Mouse (Mus musculus) gastrocnemius, postnatal 4 days (tissue): ENCODE data around the gene Hnrnpm. TPM values are rescaled to one million over a fixed set of nuclear protein-coding genes. Genes with fewer than 3 reads are reported as not detected.
"Not testable (repeated sequence)": the region's sequence is repeated elsewhere in the genome, so short reads cannot be mapped to it uniquely, and the experiment has no call there.

ENCODE experiments used
- DNase-seq, 2 experiments: peaks; one replicate each; pipeline ENCODE4 v3.0.0; 2021 to 2022; ENCODE audit warnings: low spot score in 2 of 2, mixed read lengths in 2 of 2
- long read RNA-seq, 2 experiments: library from polyadenylated mRNA; stranded (forward); transcript quantifications; one replicate each; pipeline ENCODE4 v2.0.0; 2021
- total RNA-seq, 2 experiments: library from RNA; stranded (reverse); gene quantifications; 2 replicates each; pipeline ENCODE4 v1.2.3; 2021

Gene Hnrnpm
- total RNA-seq = 100 to 1,000 TPM; 145 to 171 TPM
- long read RNA-seq, experiment 1, partial matches to known transcripts = 22 of 35 reads
- long read RNA-seq, experiment 1, other reads (novel, unspliced or antisense) = 13 of 35 reads
- long read RNA-seq, experiment 2, partial matches to known transcripts = 15 of 30 reads
- long read RNA-seq, experiment 2, other reads (novel, unspliced or antisense) = 14 of 30 reads

DNA sequence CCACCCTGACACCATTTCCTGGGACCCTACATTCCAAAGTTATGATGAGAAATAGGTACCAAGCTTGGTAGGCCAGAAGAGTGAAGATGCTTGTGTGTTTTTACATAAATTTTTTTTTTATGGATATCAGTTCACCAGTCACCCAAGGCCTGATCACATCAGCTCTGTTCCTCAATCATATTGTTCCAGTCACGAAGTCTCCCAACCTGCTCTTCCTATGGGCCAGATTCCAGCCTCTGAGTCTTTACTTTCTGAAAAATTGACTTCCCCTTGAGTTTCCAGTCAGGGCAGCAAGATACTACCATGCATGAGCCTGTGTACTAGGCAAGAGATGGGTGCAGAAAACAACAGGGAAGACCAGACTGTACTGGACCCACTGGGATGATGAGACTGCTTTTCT, at the start of gene Hnrnpm:
Gene Hnrnpm (minus strand): TSS at position 101 of the 400 bp plus-strand sequence.
- DNase-seq = no peak

- DNase-seq = not testable (repeated sequence)
Measured at GRCm38 (mm10) chr17:33733526-33733925, 46.9 kb upstream of the Hnrnpm start.

GRCm38 (mm10) chr17:33732556-33733083, 46.0 kb upstream of the Hnrnpm start:
- DNase-seq = not testable (repeated sequence)

DNA sequence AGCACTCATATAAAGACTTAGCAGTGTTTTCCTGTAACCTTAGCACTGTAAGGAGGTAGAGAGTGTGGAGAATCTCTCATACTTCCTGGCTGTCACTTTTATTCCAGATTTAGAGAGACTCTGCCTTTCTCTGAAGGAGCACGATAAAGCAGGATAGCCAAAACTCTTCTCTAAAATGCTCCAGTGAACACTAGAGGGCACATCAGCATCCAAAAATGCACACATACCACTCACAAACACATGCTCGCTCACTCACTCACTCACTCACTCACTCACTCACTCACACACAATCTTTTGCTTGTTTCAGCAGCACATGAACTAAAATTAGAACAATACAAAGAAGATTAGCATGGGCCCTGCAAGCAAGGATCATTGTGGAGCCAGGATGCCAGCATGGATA, 42.6 kb upstream of the Hnrnpm start:
- DNase-seq = no peak

DNA sequence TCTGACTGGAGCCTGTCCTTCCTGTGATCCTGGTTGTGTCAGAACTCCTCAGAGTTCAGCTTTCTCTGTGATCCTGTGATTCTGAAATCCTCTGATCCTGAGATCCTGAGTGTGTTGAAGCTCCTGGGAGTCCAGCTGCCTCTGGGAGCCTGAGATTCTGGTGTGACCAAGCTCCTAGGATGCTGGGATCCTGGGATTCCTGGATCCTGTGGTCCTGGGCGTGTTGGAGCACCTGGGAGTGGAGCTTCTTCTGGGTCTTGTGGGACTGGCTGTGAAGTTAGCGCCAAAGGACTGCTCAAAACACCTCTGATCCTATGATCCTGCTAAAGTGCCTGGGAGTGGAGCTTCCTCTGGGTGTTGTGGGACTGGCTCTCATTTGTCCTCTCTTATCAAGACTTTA, 41.7 kb upstream of the Hnrnpm start:
- no peak for DNase-seq

DNA sequence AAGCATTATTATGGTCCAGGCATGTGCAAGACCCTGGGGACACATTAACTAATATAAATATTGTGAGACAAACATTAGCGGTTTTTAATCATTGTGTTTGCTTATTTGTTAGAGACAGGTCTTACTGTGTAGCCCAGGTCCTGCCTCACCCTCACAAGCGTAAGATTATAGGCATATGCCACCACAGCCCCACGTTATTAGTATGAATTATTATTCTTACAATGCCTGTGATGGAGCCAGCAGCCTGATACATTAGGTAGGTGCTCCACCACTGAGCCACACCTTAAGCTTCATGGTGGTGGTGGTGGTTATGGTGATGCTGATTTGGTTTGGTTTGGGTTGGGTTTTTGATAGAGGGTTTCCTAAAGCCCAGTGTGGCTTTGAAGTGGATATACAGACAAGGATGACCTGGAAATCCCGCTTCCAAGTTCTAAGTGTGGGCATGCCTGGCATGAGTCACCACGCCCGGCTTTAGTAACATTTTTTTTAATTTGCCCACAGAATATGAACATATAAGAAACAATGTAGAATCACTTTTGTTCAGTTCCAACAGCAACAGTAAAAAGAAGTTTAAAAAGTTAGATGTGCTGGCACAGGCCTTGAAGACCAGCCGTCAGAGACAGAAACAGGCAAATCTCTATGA, 33.2 kb upstream of the Hnrnpm start:
- DNase-seq = no peak

GRCm38 (mm10) chr17:33718944-33719725, 32.5 kb upstream of the Hnrnpm start:
- DNase-seq = no peak

DNA sequence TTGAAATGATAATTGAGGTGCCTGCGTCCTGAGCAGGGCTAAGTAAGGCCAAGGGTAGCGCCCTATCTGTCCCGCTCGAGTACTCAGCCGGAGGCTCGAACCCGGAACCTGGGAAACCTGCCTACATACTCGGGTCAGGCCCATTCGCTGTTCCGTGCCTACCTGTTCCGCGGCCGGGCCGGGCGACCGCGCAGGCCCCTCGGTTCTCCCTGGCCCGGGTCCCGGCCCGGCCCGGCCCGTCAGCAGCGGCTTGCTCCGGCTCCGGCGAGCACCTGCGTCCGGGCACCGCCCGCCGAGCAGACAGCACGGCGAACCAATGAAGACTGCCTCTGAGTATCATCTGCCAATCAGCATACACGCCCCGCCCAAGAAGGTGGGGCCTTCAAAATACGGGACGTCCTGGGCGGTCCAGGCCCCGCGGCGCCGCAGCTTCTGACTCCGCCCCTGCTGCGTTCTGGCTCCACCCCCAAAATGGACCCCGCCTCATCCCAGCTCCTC, 31.8 kb upstream of the Hnrnpm start, which contains the start of gene March2:
Gene March2 (minus strand): TSS at position 287 of the 498 bp plus-strand sequence.
- peak; percentile 92 to 97 for DNase-seq

DNA sequence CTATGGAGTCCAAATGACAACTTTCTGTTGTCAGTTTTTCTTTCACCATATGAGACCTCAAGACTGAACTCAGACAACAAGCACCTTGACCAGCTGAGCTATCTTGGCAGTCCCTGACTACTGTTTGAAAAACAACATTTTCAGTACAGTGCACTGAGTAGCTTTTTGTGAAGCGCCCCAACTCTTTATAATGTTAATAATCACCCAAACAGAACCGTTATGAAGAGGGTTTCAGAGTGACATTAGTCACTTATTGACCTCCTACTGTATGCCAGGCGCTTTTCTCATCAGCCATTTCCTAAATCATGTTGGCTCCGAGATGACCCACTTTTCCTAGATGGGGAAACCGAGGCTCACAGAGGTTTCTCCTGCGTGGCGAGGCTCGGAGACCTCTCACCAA, 31.3 kb upstream of the Hnrnpm start:
- DNase-seq = no peak

GRCm38 (mm10) chr17:33717246-33717645, 30.6 kb upstream of the Hnrnpm start:
- DNase-seq = no peak

GRCm38 (mm10) chr17:33714779-33715178, 28.1 kb upstream of the Hnrnpm start:
- no peak for DNase-seq

- no peak for DNase-seq
Measured at GRCm38 (mm10) chr17:33713271-33713670, 26.6 kb upstream of the Hnrnpm start.

- no peak for DNase-seq
Measured at GRCm38 (mm10) chr17:33709834-33710233, 23.2 kb upstream of the Hnrnpm start.

DNA sequence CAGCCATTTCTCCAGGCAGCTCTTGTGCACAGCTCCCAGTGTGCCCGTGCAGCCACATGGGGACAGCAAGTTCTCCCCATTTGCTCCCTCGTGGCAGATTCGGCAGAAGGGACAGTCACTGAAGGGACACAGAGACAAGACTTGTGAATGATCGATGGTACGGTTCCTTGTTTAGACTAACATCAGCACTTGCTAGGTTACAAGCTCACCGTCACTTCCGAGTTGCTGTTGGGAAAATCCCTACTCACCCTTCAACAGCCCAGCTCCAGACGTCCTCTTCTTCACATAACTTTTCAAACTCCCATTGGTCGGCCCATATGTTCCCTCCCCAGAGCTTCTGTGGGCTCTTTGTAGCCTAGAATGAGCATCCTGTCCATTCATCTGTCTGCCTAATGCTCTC, 16.4 kb upstream of the Hnrnpm start:
- no peak for DNase-seq

DNA sequence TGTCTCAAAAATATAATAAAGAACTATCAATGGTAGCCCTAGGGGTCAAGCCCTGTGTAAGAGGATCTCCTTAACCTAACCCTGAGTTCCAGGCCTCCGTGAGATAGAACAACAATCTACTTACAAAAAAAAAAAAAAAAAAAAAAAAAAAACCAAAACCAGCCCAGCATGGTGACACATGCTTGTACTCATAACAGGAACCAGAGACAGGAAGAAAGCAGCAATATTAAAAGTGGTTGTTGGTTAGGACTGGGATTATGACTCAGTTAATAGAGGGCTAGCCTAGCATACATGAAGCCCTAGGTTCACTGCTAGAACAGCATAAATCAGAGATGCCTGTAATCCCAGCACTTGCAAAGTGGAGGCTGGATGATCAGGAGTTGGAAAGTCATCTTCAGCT, 15.5 kb upstream of the Hnrnpm start:
- no peak for DNase-seq

DNA sequence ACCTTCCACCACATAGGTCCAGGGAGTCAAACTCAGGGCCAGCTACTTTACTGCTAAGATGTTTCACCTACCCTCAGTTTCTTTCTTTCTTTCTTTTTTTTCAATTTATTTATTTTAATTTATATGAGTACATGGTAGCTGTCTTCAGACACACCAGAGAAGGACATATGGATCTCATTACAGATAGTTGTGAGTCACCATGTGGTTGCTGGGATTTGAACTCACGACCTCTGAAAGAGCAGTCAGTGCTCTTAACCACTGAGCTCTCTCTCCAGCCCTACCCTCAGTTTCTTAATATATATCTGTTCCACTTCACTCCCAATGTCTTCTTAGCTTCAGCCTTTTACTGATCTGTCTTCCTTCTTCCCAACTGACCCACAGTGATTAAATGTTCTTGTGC, 8.8 kb upstream of the Hnrnpm start:
- DNase-seq = no peak

- peak; percentile 97 to 99 for DNase-seq
Measured at GRCm38 (mm10) chr17:33685249-33685653, 1.4 kb downstream of the Hnrnpm start.

DNA sequence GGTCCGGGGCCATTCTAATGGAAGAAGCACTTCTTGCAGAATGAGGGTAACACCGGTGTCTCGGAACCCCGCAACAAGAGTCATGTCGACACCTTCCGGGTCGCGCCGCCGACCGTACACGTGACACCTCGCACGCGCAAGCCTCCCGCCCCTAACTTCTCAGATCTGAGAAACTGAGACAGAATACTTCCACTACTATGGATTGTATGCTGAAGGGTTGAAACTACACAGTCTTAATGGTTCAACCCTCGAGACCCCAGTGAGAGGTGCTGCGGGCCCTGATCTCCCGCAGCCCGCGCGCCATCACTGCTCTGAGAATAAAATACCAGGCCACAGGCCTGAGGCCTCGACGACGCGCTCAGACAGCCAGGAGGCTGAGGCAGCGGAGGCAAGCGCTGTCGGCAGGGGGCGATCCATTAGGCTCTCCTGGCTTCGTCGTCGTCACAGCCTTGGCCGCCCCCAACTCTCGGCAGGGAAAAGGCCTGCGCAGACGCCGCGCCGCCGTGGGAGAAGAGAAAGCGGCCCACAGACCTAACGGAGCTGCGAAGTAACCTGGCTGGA, 1.9 kb downstream of the Hnrnpm start:
- peak; percentile 29 to 67 for DNase-seq

DNA sequence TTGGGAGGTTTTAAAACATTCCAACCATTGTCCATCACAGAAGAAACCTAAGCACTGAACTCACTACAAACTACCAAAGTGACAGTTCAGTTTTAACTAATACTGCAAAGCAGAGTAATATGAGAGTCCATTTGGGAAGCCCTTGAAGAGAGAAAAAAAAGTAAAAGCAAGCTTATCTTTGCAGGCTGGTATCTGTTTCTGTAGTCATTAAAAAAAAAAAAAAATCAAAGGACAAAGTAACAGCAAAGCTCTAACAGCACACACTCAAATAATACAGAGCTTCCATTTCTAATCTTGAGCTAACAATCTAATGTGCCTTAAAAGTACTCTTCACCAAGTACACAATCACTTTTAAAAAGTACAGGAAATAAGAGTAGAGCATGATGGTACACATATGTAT, 4.9 kb downstream of the Hnrnpm start:
- no peak for DNase-seq

DNA sequence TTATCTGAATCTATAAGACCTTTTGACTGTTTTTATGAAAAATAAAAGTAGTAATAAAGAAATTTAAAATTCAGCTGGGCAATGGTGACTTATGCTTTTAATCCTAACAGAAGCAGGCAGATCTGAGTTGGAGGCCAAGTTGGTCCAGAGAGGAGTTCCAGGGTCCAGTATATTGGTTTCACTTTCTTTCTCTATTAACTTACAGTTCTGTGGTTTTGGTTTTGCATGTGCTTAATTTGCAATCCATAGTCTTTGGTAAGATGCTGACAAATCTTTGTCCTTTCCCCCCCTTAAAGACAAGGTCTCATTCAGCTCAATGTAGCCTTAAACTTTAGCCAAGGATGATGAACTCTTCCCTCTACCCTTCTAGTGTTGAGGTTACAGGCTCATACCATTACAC, 7.9 kb downstream of the Hnrnpm start:
- no peak for DNase-seq

GRCm38 (mm10) chr17:33676086-33676485, 10.6 kb downstream of the Hnrnpm start:
- DNase-seq = no peak
